Mouse (Mus musculus) ovary, postnatal 36 days (tissue): Measurements from ENCODE around the gene Zfp644.

ENCODE experiments used
- DNase-seq: peaks from one replicate; pipeline ENCODE4 v3.0.0; 2022; ENCODE audit warnings: low spot score, mixed read lengths

Gene Zfp644

DNA sequence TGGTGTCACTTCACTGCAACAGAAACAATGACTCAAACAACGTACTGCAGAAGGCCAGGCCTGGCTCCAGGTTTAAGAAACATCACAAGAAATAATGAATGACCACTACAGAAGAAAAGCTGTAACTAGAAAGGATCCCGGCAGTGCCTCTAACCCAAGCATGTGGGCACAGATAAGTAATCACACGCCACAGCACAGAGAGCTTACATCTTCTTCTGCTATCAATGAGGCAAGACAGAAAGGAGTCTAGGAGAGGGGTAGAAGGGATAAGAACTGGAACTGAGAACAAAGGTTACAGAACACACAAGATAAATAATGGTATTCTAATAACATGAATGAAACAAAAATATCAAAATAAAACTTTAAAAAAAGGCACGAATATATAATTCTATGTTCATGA, 32.2 kb downstream of the Zfp644 start:
- DNase-seq = no peak

- no peak for DNase-seq
Measured at GRCm38 (mm10) chr5:106660867-106661266, 36.2 kb downstream of the Zfp644 start.

DNA sequence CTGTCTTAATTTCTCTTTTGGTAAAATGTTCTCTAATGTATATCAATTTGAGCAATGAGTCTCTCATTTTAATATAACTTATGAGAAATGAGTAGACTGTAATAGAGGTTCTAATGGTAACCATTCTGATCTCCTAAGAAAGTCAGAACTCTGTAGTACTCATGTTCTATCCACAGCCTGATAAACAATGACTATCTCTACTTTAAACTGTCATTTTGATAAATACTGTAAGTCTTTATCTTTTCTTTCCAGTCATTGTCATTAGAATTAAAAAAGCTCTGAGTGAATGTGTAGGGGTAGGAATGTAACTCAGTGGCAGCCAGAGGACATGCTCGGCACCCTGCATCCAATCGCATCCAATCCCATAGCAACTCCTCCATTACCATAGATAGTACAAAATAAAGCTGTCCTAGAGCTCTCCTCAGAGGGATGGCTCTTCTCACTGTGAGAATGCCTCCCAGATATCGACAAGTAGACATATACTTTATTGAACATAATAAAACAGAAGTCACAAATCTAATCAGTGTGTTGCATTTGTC, 44.2 kb downstream of the Zfp644 start:
- no peak for DNase-seq

- DNase-seq = no peak
Measured at GRCm38 (mm10) chr5:106652220-106652753, 44.8 kb downstream of the Zfp644 start.

- no peak for DNase-seq
Measured at GRCm38 (mm10) chr5:106649995-106650394, 47.1 kb downstream of the Zfp644 start.

DNA sequence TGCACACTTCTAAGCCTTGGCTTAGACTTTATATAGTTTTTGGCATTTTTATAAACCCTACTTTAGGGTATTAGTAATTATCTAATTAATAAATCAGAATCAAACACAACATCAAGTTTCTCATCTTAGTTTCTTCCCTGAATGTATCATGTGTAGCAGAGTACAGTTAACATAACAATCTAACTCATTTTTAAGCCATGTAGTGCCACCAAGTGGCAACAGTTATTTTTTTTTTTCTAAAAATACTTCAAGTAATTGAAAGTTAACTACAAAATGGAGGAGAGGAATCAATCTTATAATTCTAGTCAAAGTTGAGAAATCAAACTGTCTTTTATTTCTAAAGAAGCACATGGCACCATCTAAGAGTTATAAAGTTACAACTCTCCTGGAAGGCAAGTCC, 47.6 kb downstream of the Zfp644 start:
- DNase-seq = no peak

GRCm38 (mm10) chr5:106643434-106643833, 53.7 kb downstream of the Zfp644 start:
- DNase-seq = no peak

DNA sequence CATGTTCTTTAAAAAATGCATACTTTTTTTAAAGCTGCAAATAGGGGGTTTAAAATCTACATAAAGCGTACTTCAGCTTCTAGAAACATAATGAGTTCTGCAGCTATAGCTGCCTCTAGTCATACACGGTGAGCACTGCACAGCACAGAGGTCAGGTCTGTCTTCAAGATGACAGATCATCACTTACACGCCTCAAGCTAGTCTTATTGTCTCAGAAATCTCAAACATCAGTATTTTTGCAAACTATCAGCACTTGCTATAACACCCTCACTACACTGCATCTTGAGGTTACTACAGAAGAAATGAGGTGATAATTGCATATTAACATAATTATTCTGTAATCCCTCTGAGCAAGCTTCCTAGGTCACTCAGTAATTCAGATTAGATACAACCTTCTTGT, 55.2 kb downstream of the Zfp644 start:
- no peak for DNase-seq

- DNase-seq = no peak
Measured at GRCm38 (mm10) chr5:106640235-106640809, 56.8 kb downstream of the Zfp644 start.

DNA sequence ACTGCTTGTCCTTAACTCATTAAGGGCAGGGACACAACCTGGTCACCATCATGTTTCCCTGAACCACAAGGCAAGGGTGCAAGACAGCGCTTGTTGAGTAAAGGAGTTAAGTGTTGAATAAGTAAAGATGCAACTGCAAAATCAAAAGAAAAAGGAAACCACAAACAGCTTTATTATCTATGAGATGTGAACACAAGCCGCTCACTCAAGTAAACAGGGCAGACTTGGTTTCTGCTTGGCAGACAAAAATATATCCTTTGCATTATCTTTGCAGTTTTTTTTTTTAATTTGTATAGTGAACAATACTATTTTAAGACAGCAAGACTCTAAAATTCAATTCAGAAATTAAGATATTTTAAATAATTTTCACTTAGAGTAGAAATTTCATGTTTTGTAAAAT, 57.5 kb downstream of the Zfp644 start:
- DNase-seq = no peak

- DNase-seq = no peak
Measured at GRCm38 (mm10) chr5:106636423-106636946, 60.6 kb downstream of the Zfp644 start.

DNA sequence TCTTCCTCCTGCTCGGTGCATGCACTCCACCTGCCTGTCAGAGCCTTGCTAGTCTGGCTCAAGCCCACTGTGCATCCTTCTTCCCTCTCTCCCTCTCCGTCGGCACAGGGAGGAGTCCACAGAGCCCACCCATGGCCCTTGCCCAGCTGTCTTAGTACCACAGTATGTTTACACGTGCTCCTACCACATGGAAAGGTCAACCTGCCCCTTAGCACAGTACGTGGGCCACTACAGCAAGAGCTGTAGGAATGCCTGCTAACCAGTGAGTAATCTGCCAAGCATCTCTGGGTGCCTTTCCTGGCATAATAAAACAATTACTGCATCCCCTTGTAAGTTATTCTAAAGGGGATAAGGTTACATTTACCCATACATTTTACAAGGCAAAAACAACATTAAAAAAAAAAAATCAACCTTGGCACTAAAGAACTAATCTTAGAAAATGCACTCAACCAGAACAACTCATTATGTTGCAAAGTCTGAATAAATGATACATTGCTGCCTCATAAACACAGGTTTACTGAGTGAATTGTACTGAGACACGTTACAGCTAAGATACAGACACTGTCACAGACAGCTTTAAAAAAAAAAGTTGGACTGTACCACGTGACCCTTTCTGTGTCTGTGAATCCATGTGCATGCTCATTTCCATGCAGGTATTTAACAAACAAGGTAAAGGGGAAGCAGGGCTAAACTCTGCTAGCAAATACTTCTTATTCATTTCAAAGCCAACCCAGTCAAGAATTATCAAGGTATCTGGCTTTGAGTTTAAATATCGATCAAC, 68.5 kb downstream of the Zfp644 start:
- no peak for DNase-seq

GRCm38 (mm10) chr5:106623337-106623736, 73.8 kb downstream of the Zfp644 start:
- DNase-seq = no peak

GRCm38 (mm10) chr5:106622193-106622592, 74.9 kb downstream of the Zfp644 start:
- no peak for DNase-seq

GRCm38 (mm10) chr5:106620446-106620845, 76.6 kb downstream of the Zfp644 start:
- DNase-seq = no peak

DNA sequence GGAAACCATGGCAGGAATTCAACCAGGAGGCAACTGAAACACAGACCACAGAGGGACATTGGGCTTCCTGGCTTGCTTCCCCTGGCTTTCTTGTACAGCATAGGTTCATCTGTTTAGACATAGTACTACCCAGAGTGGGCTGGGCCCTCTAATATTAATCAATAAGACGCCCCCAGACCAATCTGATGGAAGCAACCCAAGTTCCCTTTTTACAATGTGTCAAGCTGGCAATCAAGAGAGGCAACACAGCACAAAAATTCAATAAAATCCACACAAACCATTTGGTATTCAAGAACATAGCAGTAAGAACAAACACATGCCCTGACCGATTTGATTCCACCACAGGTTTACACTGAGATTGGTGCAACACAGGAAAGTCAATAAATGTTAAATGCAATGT, 82.1 kb downstream of the Zfp644 start:
- no peak for DNase-seq

GRCm38 (mm10) chr5:106614570-106614969, 82.5 kb downstream of the Zfp644 start:
- no peak for DNase-seq

DNA sequence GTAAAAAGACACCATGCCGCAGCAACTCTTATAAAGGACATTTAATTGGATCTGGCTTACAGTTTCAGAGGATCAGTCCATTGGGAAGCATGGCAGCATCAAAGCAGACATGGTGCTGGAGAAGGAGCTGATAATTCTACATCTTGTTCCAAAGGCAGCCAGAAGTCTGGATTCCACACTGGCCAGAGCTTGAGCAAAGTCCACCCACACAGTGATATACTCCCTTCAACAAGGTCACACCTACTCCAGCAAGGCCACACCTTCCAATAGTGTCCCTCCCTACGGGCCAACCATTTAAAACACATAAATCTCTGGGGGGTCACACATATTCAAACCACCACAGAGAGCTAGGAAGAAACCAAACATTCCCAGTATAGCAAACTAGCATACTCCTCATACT, 84.9 kb downstream of the Zfp644 start:
- no peak for DNase-seq

DNA sequence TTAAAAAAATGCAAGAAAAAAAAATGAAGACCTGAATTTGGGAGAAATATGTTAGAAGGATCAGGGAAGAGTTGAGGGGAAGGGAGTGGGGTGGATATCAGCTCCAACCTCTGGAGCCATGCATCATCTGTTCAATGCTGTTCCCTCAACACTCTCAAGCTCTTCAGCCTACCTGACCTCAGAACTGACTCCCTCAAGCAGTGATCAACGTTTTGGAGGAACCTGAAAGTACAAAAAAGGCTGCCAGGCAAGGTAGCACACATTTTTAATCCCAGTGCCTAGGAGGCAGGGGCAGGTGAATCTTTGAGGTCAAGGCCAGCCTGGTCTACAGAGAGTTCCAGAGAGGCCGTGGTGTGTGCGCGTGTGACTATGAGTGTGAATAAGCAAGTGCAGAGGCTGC, 88.3 kb downstream of the Zfp644 start, which contains the start of gene Gm17304:
Gene Gm17304, plus strand, starts transcription at position 301 of the 400 bp plus-strand sequence.
- DNase-seq = no peak

- no peak for DNase-seq
Measured at GRCm38 (mm10) chr5:106607081-106607480, 90.0 kb downstream of the Zfp644 start.

DNA sequence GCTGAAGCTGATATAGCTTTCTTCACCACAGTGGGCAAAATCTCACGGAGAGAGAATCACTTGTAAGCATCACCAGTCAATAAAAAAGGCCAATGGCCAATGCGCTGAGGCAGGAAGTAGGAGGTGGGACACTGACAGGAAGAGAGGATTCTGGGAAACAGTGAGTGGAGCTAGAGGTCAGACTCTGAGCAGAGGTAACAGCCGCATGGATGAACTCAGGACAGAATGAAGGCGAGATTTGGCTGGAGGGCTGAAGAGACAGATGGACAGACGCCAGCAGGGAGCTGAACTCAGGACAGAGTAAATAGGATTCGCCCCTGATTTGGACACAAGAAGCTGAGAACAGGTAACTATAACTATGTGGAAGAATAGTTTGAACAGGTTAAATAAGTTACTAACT, 92.0 kb downstream of the Zfp644 start:
- no peak for DNase-seq

- DNase-seq = no peak
Measured at GRCm38 (mm10) chr5:106604381-106604780, 92.7 kb downstream of the Zfp644 start.

GRCm38 (mm10) chr5:106599482-106599881, 97.6 kb downstream of the Zfp644 start:
- DNase-seq = no peak
